Mouse (Mus musculus): ENCODE measurements at regions not wholly inside any gene's neighbourhood (a gene's known extent, or its start where the extent isn't known, plus 50 kb on each side); places are given as distances from the start of the nearest gene placed in this dataset.

- no peak for TF ChIP-seq POLR2A (IDR thresholded peaks at IDR 0.05; ENCODE audit: extremely low read depth, insufficient read depth, low read length)
- no peak for TF ChIP-seq CTCF (IDR thresholded peaks at IDR 0.05; ENCODE audit: extremely low read depth, insufficient read depth, low read length)
Observed at GRCm38 (mm10) chr2:123364204-123364603, 599.2 kb downstream of the Sqor start.

DNA sequence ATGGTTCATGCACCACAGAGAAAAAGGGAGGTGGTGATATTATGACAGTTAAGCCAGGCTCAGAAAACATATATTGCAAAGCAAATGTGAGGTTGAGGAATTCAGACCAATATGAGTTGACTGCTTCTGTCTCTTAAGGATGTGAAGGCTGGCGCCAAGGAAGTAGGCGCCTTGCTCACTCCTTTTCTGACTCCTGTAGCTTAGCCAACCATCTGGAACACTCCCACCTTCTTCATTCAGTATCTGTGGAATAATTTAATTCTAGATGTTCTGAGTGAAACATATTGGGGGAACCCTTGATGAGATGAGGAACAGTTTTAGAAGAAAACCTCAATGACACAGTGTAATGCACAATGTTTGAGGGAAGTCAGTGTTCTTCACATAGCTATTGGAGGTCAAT is 601.5 kb downstream of the Sqor start:
- Histone ChIP-seq H3K4me3 (ENCODE audit: insufficient read depth, low read length) (no peak overlapping the region), H3K27ac (ENCODE audit: insufficient read depth, low read length) (no peak overlapping the region)
- no peak for TF ChIP-seq CTCF (IDR thresholded peaks at IDR 0.05; ENCODE audit: extremely low read depth, insufficient read depth, low read length)
- TF ChIP-seq POLR2A (IDR thresholded peaks at IDR 0.05; ENCODE audit: extremely low read depth, insufficient read depth, low read length), result no peak

More at GRCm38 (mm10) chr2:123364204-123364603, 599.2 kb downstream of the Sqor start:
- Histone ChIP-seq H3K4me3 (ENCODE audit: insufficient read depth, low read length) (no peak overlapping the region), H3K27ac (ENCODE audit: insufficient read depth, low read length) (no peak overlapping the region), H3K4me1 (ENCODE audit: control insufficient read depth, insufficient read depth, low read length) (no peaks in the 10 kb centered on the region)

GRCm38 (mm10) chr2:123385622-123386418 is 620.8 kb downstream of the Sqor start:
- no peak overlapping the region for H3K27ac ChIP-seq (ENCODE audit: insufficient read depth, low read length)
- TF ChIP-seq CTCF (IDR thresholded peaks at IDR 0.05; ENCODE audit: extremely low read depth, insufficient read depth, low read length), result no peak
- no peaks in the 10 kb centered on the region for H3K4me1 ChIP-seq (ENCODE audit: control insufficient read depth, insufficient read depth, low read length)
- H3K4me3 ChIP-seq (ENCODE audit: insufficient read depth, low read length), result no peak overlapping the region

More for the DNA sequence above, 601.5 kb downstream of the Sqor start:
- no peaks in the 10 kb centered on the region for H3K4me1 ChIP-seq (ENCODE audit: control insufficient read depth, insufficient read depth, low read length)

DNA sequence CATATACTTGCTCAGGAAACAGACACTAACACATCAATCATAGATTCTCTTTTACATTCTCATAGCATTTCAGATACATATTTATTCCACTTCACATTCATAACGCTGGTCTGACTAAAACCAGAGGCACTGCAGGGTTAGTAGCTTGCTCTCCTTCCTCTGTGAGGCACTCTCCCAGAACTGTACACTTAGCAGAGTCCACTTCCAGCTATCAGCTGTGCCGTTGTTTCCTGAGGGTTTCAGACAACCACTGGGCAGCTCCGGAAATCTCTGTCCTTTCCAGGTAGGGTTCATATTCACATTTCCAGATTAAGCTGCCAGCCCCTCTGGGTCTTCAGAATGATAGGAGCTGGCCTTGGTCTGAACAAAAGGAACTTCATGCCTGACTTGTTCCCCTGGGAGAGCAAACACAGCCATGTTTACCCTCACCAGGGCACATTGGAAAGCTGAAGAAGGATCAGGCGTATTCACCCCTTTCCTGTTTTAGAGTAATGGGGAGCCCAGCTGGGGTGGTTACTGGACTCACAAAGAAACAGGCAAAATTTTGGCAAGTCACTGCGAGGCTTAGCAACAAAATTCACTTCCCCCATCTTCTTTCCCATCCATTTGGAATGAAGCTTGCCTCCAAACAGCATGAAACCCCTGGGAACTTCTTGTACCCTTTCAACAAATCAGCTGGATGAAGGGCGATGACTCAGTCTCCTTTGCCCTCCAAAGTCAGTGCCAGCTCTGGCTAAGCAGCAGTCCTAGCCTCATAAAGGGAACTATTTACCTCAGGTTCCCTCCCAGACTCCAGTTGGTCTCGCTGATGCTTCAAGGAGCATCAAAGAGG is 622.0 kb downstream of the Sqor start:
- Histone ChIP-seq H3K27ac (ENCODE audit: insufficient read depth, low read length) (no peak overlapping the region), H3K4me3 (ENCODE audit: insufficient read depth, low read length) (no peak overlapping the region), H3K4me1 (ENCODE audit: control insufficient read depth, insufficient read depth, low read length) (no peaks in the 10 kb centered on the region)
- TF ChIP-seq POLR2A (IDR thresholded peaks at IDR 0.05; ENCODE audit: extremely low read depth, insufficient read depth, low read length) (no peak), CTCF (IDR thresholded peaks at IDR 0.05; ENCODE audit: extremely low read depth, insufficient read depth, low read length) (no peak)

GRCm38 (mm10) chr2:123390981-123391380 is 625.9 kb downstream of the Sqor start:
- no peak for TF ChIP-seq CTCF (IDR thresholded peaks at IDR 0.05; ENCODE audit: extremely low read depth, insufficient read depth, low read length)
- TF ChIP-seq POLR2A (IDR thresholded peaks at IDR 0.05; ENCODE audit: extremely low read depth, insufficient read depth, low read length), result no peak
- Histone ChIP-seq H3K27ac (ENCODE audit: insufficient read depth, low read length) (no peak overlapping the region), H3K4me1 (ENCODE audit: control insufficient read depth, insufficient read depth, low read length) (no peaks in the 10 kb centered on the region), H3K4me3 (ENCODE audit: insufficient read depth, low read length) (no peak overlapping the region)

DNA sequence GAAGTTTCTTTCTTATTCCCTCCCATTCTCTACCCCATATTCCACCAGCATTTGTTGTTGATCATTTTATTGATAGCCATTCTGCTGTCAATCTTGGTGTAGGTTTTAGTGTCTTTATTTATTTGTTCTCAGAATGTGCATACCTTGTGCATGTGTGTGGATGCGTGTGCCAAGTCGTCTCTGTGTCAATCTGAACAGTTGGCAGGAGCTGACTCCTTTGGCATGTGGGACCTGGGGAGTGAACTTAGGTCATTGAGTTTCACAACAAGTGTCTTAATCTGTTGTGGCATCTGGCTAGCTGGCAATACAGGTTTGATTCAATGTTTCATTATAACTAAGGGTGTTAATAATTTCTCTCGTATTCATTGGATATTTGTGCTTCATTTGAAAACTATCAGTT is 629.3 kb downstream of the Sqor start:
- no peak for TF ChIP-seq CTCF (IDR thresholded peaks at IDR 0.05; ENCODE audit: extremely low read depth, insufficient read depth, low read length)
- no peak for TF ChIP-seq POLR2A (IDR thresholded peaks at IDR 0.05; ENCODE audit: extremely low read depth, insufficient read depth, low read length)
- no peaks in the 10 kb centered on the region for H3K4me1 ChIP-seq (ENCODE audit: control insufficient read depth, insufficient read depth, low read length)
- H3K27ac ChIP-seq (ENCODE audit: insufficient read depth, low read length), result no peak overlapping the region
- H3K4me3 ChIP-seq (ENCODE audit: insufficient read depth, low read length), result no peak overlapping the region

GRCm38 (mm10) chr2:123397551-123397950 is 632.5 kb downstream of the Sqor start:
- no peak overlapping the region for H3K4me3 ChIP-seq (ENCODE audit: insufficient read depth, low read length)
- no peak overlapping the region for H3K27ac ChIP-seq (ENCODE audit: insufficient read depth, low read length)
- TF ChIP-seq CTCF (IDR thresholded peaks at IDR 0.05; ENCODE audit: extremely low read depth, insufficient read depth, low read length), result no peak
- no peaks in the 10 kb centered on the region for H3K4me1 ChIP-seq (ENCODE audit: control insufficient read depth, insufficient read depth, low read length)

- Histone ChIP-seq H3K4me1 (ENCODE audit: control insufficient read depth, insufficient read depth, low read length) (no peaks in the 10 kb centered on the region), H3K27ac (ENCODE audit: insufficient read depth, low read length) (no peak overlapping the region), H3K4me3 (ENCODE audit: insufficient read depth, low read length) (no peak overlapping the region)
- TF ChIP-seq CTCF (IDR thresholded peaks at IDR 0.05; ENCODE audit: extremely low read depth, insufficient read depth, low read length) (no peak), POLR2A (IDR thresholded peaks at IDR 0.05; ENCODE audit: extremely low read depth, insufficient read depth, low read length) (no peak)
Observed at GRCm38 (mm10) chr2:123401064-123401463, 636.0 kb downstream of the Sqor start.

DNA sequence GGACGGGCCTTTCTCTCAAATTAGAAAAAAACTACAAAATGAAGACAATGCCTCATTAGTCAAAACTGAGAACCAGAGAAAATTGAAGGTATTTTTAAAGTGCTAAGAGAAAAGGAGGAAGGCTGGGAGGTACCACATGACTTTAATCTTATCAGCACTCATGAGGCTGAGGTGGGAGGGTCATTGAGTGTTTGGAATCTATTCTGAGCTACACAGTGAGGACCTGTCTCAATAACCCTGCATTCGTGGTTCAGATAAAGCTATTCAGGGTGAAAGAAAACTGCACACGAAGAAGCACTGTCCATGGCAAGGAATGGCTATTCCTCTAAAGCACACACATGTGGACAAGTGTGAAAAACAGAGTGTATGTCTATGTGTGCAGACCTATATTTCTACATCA is 644.0 kb downstream of the Sqor start:
- no peak for TF ChIP-seq CTCF (IDR thresholded peaks at IDR 0.05; ENCODE audit: extremely low read depth, insufficient read depth, low read length)
- no peak for TF ChIP-seq POLR2A (IDR thresholded peaks at IDR 0.05; ENCODE audit: extremely low read depth, insufficient read depth, low read length)
- no peak overlapping the region for H3K27ac ChIP-seq (ENCODE audit: insufficient read depth, low read length)
- H3K4me3 ChIP-seq (ENCODE audit: insufficient read depth, low read length), result no peak overlapping the region
- H3K4me1 ChIP-seq (ENCODE audit: control insufficient read depth, insufficient read depth, low read length), result no peaks in the 10 kb centered on the region
